Mouse (Mus musculus): ENCODE results near the gene Cntrl.

- no peak for TF ChIP-seq CTCF (IDR thresholded peaks at IDR 0.05; ENCODE audit: low read depth)
- TF ChIP-seq EP300 (IDR thresholded peaks at IDR 0.05; ENCODE audit: low read depth) = no peak
Measured at GRCm38 (mm10) chr2:35060256-35060655, 49.0 kb upstream of the Cntrl start.
